Mouse (Mus musculus) left cerebral cortex, postnatal 25 days (tissue): ENCODE results near the gene 4933411K16Rik. TPM values are rescaled to one million over a fixed set of nuclear protein-coding genes. Genes with fewer than 3 reads are reported as not detected.
A peak's percentile ranks its signal among the peaks of the same experiment; 100 is the strongest.

Source experiments
- DNase-seq, 2 experiments: peaks; one replicate each; pipeline ENCODE4 v3.0.0; 2022; ENCODE audit warnings: low spot score in 2 of 2, mixed read lengths in 1 of 2
- intact Hi-C: fragments of 180-260 bp; cut with DNase I; formaldehyde crosslinking; loops from one replicate; pipeline ENCODE4 v1.15.1; 2025
- total RNA-seq, 2 experiments: library from RNA; stranded (reverse); gene quantifications; 2 replicates each; pipeline ENCODE4 v1.2.3; 2021

The 4933411K16Rik gene
- under 1 TPM; 0.53 to 0.55 TPM for total RNA-seq

- intact Hi-C loops: no loop called here
- no peak for DNase-seq
Observed at GRCm38 (mm10) chr19:42051948-42052347, at the start of gene 4933411K16Rik. Gene 4933411K16Rik, plus strand, starts transcription at chr19:42052248.

GRCm38 (mm10) chr19:42004258-42004657, 47.8 kb upstream of the 4933411K16Rik start:
- intact Hi-C loops: no loop called here
- no peak for DNase-seq

- DNase-seq: no peak
- intact Hi-C loops: no loop called here
Observed at GRCm38 (mm10) chr19:42005616-42006015, 46.4 kb upstream of the 4933411K16Rik start.

- intact Hi-C loops: no loop called here
- DNase-seq: no peak
Observed at GRCm38 (mm10) chr19:42006568-42006967, 45.5 kb upstream of the 4933411K16Rik start.

- no peak for DNase-seq
- intact Hi-C loops: no loop called here
Observed at GRCm38 (mm10) chr19:42008586-42008985, 43.5 kb upstream of the 4933411K16Rik start.

- no peak for DNase-seq
- intact Hi-C loops: no loop called here
Observed at GRCm38 (mm10) chr19:42009067-42009466, 43.0 kb upstream of the 4933411K16Rik start.

- no peak for DNase-seq
- intact Hi-C loops: no loop called here
Observed at GRCm38 (mm10) chr19:42010436-42010835, 41.6 kb upstream of the 4933411K16Rik start.

- no peak for DNase-seq
- intact Hi-C loops: no loop called here
Observed at GRCm38 (mm10) chr19:42011123-42011522, 40.9 kb upstream of the 4933411K16Rik start.

GRCm38 (mm10) chr19:42014231-42014825, 37.7 kb upstream of the 4933411K16Rik start:
- DNase-seq: no peak
- intact Hi-C loops: no loop called here

GRCm38 (mm10) chr19:42015001-42015400, 37.0 kb upstream of the 4933411K16Rik start:
- intact Hi-C loops: no loop called here
- DNase-seq: no peak

GRCm38 (mm10) chr19:42016251-42016650, 35.8 kb upstream of the 4933411K16Rik start:
- no peak for DNase-seq
- intact Hi-C loops: loop anchor here (2.0 kb wide), 1 partner anchor 35 kb away; the partner anchor contains the start of genes Mms19 and Ubtd1

- intact Hi-C loops: loop anchor here (2.0 kb wide), 1 partner anchor 36 kb away; the partner anchor contains the start of genes Mms19 and Ubtd1
- DNase-seq: peak; percentile 22 to 80
Observed at GRCm38 (mm10) chr19:42016840-42017239, 35.2 kb upstream of the 4933411K16Rik start.

GRCm38 (mm10) chr19:42017399-42018247, 34.4 kb upstream of the 4933411K16Rik start:
- DNase-seq: peak; percentile 30 to 84
- intact Hi-C loops: loop anchor here (2.0 kb wide), 1 partner anchor 37 kb away; the partner anchor contains the start of genes Mms19 and Ubtd1

- intact Hi-C loops: no loop called here
- DNase-seq: no peak
Observed at GRCm38 (mm10) chr19:42019011-42019522, 33.0 kb upstream of the 4933411K16Rik start.

- DNase-seq: no peak
- intact Hi-C loops: loop anchor here (5.0 kb wide), 1 partner anchor 125 kb away; the partner anchor contains the start of gene Rrp12
Observed at GRCm38 (mm10) chr19:42021681-42022541, 30.1 kb upstream of the 4933411K16Rik start.

- no peak for DNase-seq
- intact Hi-C loops: loop anchor here (5.0 kb wide), 1 partner anchor 125 kb away; the partner anchor contains the start of gene Rrp12
Observed at GRCm38 (mm10) chr19:42022542-42022848, 29.6 kb upstream of the 4933411K16Rik start.

GRCm38 (mm10) chr19:42026158-42026557, 25.9 kb upstream of the 4933411K16Rik start:
- intact Hi-C loops: loop anchor here (1.0 kb wide), 1 partner anchor 44 kb away; no protein-coding TSS in a partner anchor
- DNase-seq: peak; percentile 83 to 86

GRCm38 (mm10) chr19:42031112-42031511, 20.9 kb upstream of the 4933411K16Rik start:
- intact Hi-C loops: loop anchor here (5.0 kb wide), 1 partner anchor 99 kb away; the partner anchor contains the start of genes Exosc1 and Zdhhc16
- DNase-seq: no peak

- DNase-seq: no peak
- intact Hi-C loops: loop anchor here (5.0 kb wide), 1 partner anchor 101 kb away; the partner anchor contains the start of genes Exosc1 and Zdhhc16
Observed at GRCm38 (mm10) chr19:42033611-42034010, 18.4 kb upstream of the 4933411K16Rik start.
